Mouse (Mus musculus) Muller cell, postnatal 12 days (primary cell): ENCODE data around the gene Dnase1l3.

Experiments
- DNase-seq: peaks from one replicate; pipeline ENCODE4 v3.0.0-alpha.2; 2015; ENCODE audit errors: inconsistent ontology term

The Dnase1l3 gene

DNA sequence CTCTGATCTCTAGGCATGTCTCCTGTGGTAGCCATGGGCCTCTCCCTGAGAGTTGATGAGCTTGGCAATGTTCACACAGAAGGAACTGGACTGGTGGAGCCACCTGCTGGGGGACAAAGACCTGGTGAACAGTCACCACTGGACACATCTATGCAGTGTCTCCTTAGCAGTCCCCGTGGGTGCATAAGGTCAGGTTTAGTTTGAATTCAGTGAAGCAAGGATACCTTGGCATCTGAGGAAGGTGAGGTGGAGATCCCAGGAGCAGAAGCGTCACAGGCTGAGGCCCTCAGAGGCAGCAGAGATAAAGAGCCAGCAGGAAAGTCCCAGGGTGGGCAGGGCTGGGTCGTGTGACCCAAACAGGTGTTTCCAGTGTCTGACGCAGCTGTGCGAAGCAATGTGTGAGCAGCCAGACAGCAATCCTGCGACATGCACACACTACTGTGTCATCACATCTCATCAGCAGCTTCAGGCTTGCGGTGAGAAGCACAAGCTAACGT lies at the start of gene Dnase1l3:
TSS of gene Dnase1l3 (minus strand) at position 303 of the 497 bp plus-strand sequence.
- no peak for DNase-seq

- no peak for DNase-seq
Measured at GRCm38 (mm10) chr14:8042577-8042976, 48.2 kb upstream of the Dnase1l3 start.

DNA sequence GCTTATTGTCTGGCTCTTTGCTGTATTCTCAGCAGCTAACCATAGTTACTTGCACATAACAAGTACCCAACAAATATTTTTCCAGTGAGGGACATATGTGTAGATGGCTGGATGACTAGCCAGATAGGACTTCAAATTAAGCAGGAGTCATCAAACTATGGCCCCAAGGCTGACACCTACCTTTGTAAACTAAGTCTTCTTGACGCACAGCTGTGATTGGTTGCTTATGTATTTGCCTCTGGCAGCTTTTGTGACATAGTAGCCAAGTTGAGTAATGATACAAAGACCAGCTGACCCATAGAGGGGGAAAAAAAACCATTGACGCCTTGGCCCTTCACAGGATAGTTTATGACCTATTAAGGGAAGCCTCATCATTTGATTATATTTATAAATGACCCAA lies 47.7 kb upstream of the Dnase1l3 start:
- DNase-seq, result no peak

GRCm38 (mm10) chr14:8040911-8041678 lies 46.7 kb upstream of the Dnase1l3 start:
- no peak for DNase-seq

DNA sequence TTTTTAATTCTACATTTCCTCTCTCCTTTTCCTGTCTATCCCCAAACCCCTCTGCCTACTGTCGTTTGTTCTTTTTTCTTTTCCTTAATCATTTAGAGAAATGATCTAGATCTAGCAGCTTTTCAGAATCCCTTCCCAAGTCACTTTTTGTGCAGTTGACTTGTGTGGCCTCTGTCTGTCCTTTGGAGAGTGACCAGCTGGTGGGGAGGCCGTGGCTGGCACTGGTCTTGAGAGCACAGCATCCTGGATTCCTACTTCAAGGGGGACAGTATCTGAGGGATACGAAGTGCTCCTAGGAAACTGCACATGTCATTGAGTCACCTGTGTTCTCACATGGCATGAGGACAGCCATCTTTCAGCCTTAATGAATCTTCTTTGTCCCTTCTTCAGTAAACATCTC lies 45.8 kb upstream of the Dnase1l3 start:
- no peak for DNase-seq

- peak; percentile 84 for DNase-seq
Measured at GRCm38 (mm10) chr14:8038791-8039448, 44.5 kb upstream of the Dnase1l3 start.

GRCm38 (mm10) chr14:8038150-8038549 lies 43.8 kb upstream of the Dnase1l3 start:
- DNase-seq, result no peak

- DNase-seq, result peak; percentile 56
Measured at GRCm38 (mm10) chr14:8036406-8036805, 42.0 kb upstream of the Dnase1l3 start.

- no peak for DNase-seq
Measured at GRCm38 (mm10) chr14:8035951-8036350, 41.6 kb upstream of the Dnase1l3 start.

DNA sequence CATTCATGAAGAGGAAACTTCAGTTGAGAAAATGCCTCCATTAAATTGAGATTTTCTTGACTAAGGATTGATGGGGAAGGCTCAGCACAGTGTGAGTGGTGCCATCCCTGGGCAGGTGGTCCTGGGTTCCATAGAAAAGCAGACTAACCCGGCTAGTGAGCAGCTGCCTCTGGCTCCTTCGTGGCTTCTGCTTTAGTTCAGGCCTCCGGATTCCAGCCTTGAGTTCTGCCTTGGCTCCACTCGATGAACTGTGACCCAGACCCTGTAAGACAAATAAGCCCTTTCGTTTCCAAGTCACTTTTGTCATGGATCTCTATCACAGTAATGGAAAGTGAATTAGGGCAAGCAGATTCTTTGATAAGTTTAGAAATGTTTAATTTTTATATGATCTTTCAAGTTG lies 40.2 kb upstream of the Dnase1l3 start:
- no peak for DNase-seq

- DNase-seq, result peak; percentile 64
Measured at GRCm38 (mm10) chr14:8032087-8032944, 37.9 kb upstream of the Dnase1l3 start.

- peak; percentile 77 for DNase-seq
Measured at GRCm38 (mm10) chr14:8030535-8030934, 36.2 kb upstream of the Dnase1l3 start.

DNA sequence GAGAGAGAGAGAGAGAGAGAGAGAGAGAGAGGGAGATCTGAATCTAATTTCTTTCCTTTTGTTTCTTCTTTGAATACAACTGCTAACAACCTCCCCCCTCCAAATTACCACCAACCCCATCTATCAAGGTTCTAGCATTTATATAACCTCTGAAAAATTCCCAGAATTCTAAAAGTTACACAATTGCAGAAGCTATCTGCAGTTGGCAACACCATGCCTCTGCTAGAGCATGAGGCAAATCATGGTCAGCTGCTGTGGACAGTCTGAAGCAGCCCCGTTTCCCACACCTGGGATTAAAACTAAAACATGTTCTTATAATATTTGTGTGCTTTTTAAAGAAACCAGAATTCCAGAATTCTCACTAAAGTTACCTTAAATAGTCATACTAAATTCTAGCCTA lies 35.4 kb upstream of the Dnase1l3 start:
- DNase-seq, result no peak

GRCm38 (mm10) chr14:8028086-8028485 lies 33.7 kb upstream of the Dnase1l3 start:
- DNase-seq, result no peak

DNA sequence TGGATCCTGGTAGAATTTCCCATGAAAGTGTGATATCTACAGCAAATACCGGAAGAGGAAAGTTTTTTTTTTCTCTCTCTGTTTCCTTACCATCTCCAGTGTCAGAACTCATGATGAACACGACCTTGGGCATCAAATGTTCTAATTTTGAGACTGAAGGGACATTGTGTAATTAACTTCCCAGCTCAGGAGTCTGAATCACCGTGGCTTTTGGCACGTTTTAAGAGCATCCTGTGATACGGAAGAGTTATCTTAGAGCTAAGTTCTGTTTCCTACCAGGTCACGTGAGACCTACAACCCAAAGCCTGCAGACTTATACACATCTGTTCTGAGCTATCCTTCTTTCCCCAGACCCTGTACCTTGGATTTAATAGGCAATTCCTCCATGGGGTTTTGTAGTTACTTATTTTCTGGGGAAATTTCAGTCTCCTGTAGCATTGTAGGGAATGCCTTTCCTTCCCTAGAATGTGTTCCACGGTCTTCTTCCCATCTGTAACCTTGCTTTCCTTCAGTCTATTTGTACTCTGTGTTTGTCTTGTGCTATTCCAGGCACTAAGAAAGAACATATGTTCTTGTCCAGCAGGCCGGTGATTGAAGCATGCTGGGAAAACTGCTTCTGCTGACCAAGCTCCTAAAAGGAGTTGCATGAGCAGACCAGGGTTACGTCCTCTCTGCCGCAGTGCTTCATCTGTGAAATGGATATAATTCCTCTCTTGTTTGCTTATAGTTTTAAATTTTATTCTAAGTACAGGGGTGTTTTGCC lies 32.6 kb upstream of the Dnase1l3 start:
- no peak for DNase-seq

- DNase-seq, result no peak
Measured at GRCm38 (mm10) chr14:8024936-8025335, 30.6 kb upstream of the Dnase1l3 start.

- no peak for DNase-seq
Measured at GRCm38 (mm10) chr14:8024469-8024868, 30.1 kb upstream of the Dnase1l3 start.

DNA sequence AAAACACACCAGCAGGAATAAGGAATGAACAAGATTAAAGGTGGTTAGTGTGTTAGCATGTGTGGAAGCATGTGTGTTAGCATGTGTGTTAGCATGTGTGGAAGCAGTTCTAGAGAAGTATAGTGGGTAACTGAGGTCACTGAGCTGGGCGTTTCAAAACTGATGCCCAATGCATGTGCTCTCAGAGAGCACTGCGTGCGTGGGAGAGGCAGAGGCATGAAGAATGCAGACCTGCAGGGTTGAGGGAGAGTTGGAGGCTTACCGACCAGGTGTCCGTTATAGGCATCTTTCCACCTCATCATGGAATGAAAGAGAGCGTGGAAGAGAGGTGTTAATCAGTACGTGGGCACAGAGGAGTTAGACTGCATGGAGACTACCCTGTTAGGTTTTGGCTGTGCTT lies 26.2 kb upstream of the Dnase1l3 start:
- no peak for DNase-seq

DNA sequence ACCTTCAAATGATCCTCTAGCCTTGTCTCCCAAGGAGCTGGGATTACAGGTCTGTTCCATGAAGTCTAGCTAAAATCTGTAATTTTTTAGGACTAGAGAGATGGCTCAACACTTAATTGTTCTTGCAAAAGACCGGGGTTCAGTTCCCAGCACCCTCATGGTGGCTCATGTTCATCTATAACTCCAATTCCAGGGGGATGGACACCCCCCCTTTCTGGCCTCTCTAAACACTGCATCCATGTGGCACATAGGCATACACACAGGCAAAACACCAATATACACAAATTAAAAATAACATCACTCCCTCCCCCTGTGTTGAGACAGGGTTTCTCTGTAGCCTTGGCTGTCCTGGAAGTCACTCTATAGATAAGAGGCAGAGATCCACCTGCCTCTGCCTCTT lies 25.6 kb upstream of the Dnase1l3 start:
- no peak for DNase-seq

- no peak for DNase-seq
Measured at GRCm38 (mm10) chr14:8016951-8017350, 22.6 kb upstream of the Dnase1l3 start.

- DNase-seq, result no peak
Measured at GRCm38 (mm10) chr14:8016276-8016675, 21.9 kb upstream of the Dnase1l3 start.
